Mouse (Mus musculus) CH12.LX (cell line): ENCODE measurements around the gene Ugt1a10. TPM values are rescaled to one million over a fixed set of nuclear protein-coding genes. Genes with fewer than 3 reads are reported as not detected.

Experiments
- DNase-seq: peaks from one replicate; pipeline ENCODE4 v3.0.0-alpha.2; 2013; ENCODE audit errors: extremely low read depth
- H3K27ac ChIP-seq: 2 replicates; pipeline ENCODE4 v1.5.1; 2012; ENCODE audit warnings: low read depth, mild to moderate bottlenecking, control low read depth, moderate library complexity; ENCODE audit not compliant: insufficient read depth
- H3K27me3 ChIP-seq: replicated peaks from 2 replicates; pipeline ENCODE3; 2012; ENCODE audit warnings: inconsistent platforms
- H3K36me3 ChIP-seq, 2 experiments: replicated peaks in 1 of 2; 2 replicates each; pipeline versions ENCODE3 to v1.6.1; 2012; ENCODE audit warnings: inconsistent platforms in 1 of 2, low read length in 1 of 2, mild to moderate bottlenecking in 1 of 2, mixed read lengths in 1 of 2, moderate library complexity in 1 of 2; ENCODE audit not compliant: control insufficient read depth in 1 of 2, insufficient read depth in 1 of 2
- H3K4me1 ChIP-seq, 2 experiments: 2 replicates each; pipeline ENCODE4 v1.6.1; 2012; ENCODE audit warnings: inconsistent platforms in 1 of 2, moderate library complexity in 1 of 2; ENCODE audit not compliant: insufficient read depth in 2 of 2, control insufficient read depth in 1 of 2
- H3K4me2 ChIP-seq: 2 replicates; pipeline ENCODE4 v1.6.1; 2012; ENCODE audit warnings: low read depth, mild to moderate bottlenecking, control low read depth; ENCODE audit not compliant: poor library complexity, insufficient read depth, severe bottlenecking
- H3K4me3 ChIP-seq, 3 experiments: fragments of 150-350 bp in 1 of 3; sonication (generic) in 1 of 3; replicated peaks in 1 of 3; 2 replicates each; pipeline versions ENCODE3 to v1.5.1; 2011 to 2012; ENCODE audit warnings: low read depth in 2 of 3, low read length in 2 of 3, mild to moderate bottlenecking in 2 of 3, moderate library complexity in 2 of 3, control low read depth in 1 of 3, improper control_type of control experiment in 1 of 3, inconsistent platforms in 1 of 3, mixed read lengths in 1 of 3; ENCODE audit not compliant: poor library complexity in 1 of 3
- H3K79me2 ChIP-seq: replicated peaks from 2 replicates; pipeline ENCODE4 v1.6.1; 2012; ENCODE audit warnings: mild to moderate bottlenecking, moderate library complexity; ENCODE audit not compliant: control insufficient read depth, poor library complexity, insufficient read depth, severe bottlenecking; ENCODE audit errors: extremely low read depth
- H3K9ac ChIP-seq: 2 replicates; pipeline ENCODE4 v1.6.1; 2012; ENCODE audit warnings: low read depth, mild to moderate bottlenecking, control low read depth, moderate library complexity; ENCODE audit not compliant: insufficient read depth
- H3K9me3 ChIP-seq: replicated peaks from 2 replicates; pipeline ENCODE3; 2012; ENCODE audit warnings: low read length, inconsistent platforms, mixed read lengths
- BHLHE40 ChIP-seq: IDR thresholded peaks from 2 replicates; pipeline ENCODE4 v1.6.1; 2011; ENCODE audit warnings: mild to moderate bottlenecking, low read depth, low read length, improper control_type of control experiment
- CHD2 ChIP-seq: IDR thresholded peaks from 2 replicates; pipeline ENCODE4 v1.6.1; 2011; ENCODE audit warnings: low read length, improper control_type of control experiment
- CTCF ChIP-seq, 2 experiments: IDR thresholded peaks in 1 of 2; conservative IDR thresholded peaks in 1 of 2; 2 replicates each; pipeline ENCODE4 v1.5.1; 2011 to 2012; ENCODE audit warnings: low read depth in 2 of 2, low read length in 2 of 2, improper control_type of control experiment in 1 of 2, inconsistent platforms in 1 of 2, mild to moderate bottlenecking in 1 of 2, moderate library complexity in 1 of 2
- E2F4 ChIP-seq: IDR thresholded peaks from 2 replicates; pipeline ENCODE4 v1.6.1; 2011; ENCODE audit warnings: low read depth, low read length, improper control_type of control experiment; ENCODE audit not compliant: insufficient replicate concordance
- ELF1 ChIP-seq: IDR thresholded peaks from 2 replicates; pipeline ENCODE4 v1.6.1; 2014; ENCODE audit warnings: low read depth, mild to moderate bottlenecking, inconsistent platforms, low read length, improper control_type of control experiment
- EP300 ChIP-seq: IDR thresholded peaks from 2 replicates; pipeline ENCODE4 v1.6.1; 2011; ENCODE audit warnings: low read length, improper control_type of control experiment
- ETS1 ChIP-seq: conservative IDR thresholded peaks from 2 replicates; pipeline ENCODE4 v1.6.1; 2012; ENCODE audit warnings: low read depth, mild to moderate bottlenecking, inconsistent platforms, low read length, improper control_type of control experiment, moderate library complexity
- GABPA ChIP-seq: IDR thresholded peaks from 2 replicates; pipeline ENCODE4 v1.6.1; 2012; ENCODE audit warnings: low read depth, low read length, improper control_type of control experiment, inconsistent platforms; ENCODE audit not compliant: insufficient replicate concordance
- HCFC1 ChIP-seq: IDR thresholded peaks from 2 replicates; pipeline ENCODE4 v1.6.1; 2012; ENCODE audit warnings: low read depth, mild to moderate bottlenecking, inconsistent platforms, low read length, improper control_type of control experiment
- IRF4 ChIP-seq: IDR thresholded peaks from 2 replicates; pipeline ENCODE4 v1.6.1; 2014; ENCODE audit warnings: low read depth, mild to moderate bottlenecking, inconsistent platforms, low read length, improper control_type of control experiment
- JUND ChIP-seq: conservative IDR thresholded peaks from 2 replicates; pipeline ENCODE4 v1.6.1; 2011; ENCODE audit warnings: low read depth, low read length, improper control_type of control experiment
- KAT2A ChIP-seq: IDR thresholded peaks from 2 replicates; pipeline ENCODE4 v1.6.1; 2012; ENCODE audit warnings: low read length, improper control_type of control experiment, inconsistent platforms; ENCODE audit not compliant: insufficient replicate concordance
- MAFK ChIP-seq: IDR thresholded peaks from 2 replicates; pipeline ENCODE4 v1.6.1; 2011; ENCODE audit warnings: low read length, improper control_type of control experiment; ENCODE audit not compliant: insufficient replicate concordance
- MAZ ChIP-seq: IDR thresholded peaks from 2 replicates; pipeline ENCODE4 v1.6.1; 2012; ENCODE audit warnings: low read depth, mild to moderate bottlenecking, inconsistent platforms, low read length, improper control_type of control experiment, moderate library complexity
- MYC ChIP-seq: IDR thresholded peaks from 2 replicates; pipeline ENCODE4 v1.6.1; 2011; ENCODE audit warnings: low read depth, mild to moderate bottlenecking, improper control_type of control experiment, low read length
- NELFE ChIP-seq: IDR thresholded peaks from 2 replicates; pipeline ENCODE4 v1.6.1; 2011; ENCODE audit warnings: low read depth, low read length, improper control_type of control experiment
- NRF1 ChIP-seq: IDR thresholded peaks from 2 replicates; pipeline ENCODE4 v1.6.1; 2014; ENCODE audit warnings: low read depth, mild to moderate bottlenecking, inconsistent platforms, low read length, improper control_type of control experiment, moderate library complexity
- PAX5 ChIP-seq: IDR thresholded peaks from 2 replicates; pipeline ENCODE4 v1.6.1; 2012; ENCODE audit warnings: low read length, inconsistent platforms, mixed read lengths
- POLR2A ChIP-seq: IDR thresholded peaks from 2 replicates; pipeline ENCODE4 v1.6.1; 2011; ENCODE audit warnings: low read depth, mild to moderate bottlenecking, improper control_type of control experiment, low read length
- RAD21 ChIP-seq: IDR thresholded peaks from 2 replicates; pipeline ENCODE4 v1.6.1; 2011; ENCODE audit warnings: low read depth, mild to moderate bottlenecking, low read length, improper control_type of control experiment, moderate library complexity
- RCOR1 ChIP-seq: conservative IDR thresholded peaks from 2 replicates; pipeline ENCODE4 v1.6.1; 2012; ENCODE audit warnings: low read depth, mild to moderate bottlenecking, inconsistent platforms, low read length, improper control_type of control experiment
- SIN3A ChIP-seq: IDR thresholded peaks from 2 replicates; pipeline ENCODE4 v1.6.1; 2012; ENCODE audit warnings: low read length, improper control_type of control experiment, inconsistent platforms
- TBP ChIP-seq: conservative IDR thresholded peaks from 2 replicates; pipeline ENCODE4 v1.6.1; 2011; ENCODE audit warnings: low read depth, low read length, improper control_type of control experiment
- TCF12 ChIP-seq: IDR thresholded peaks from 2 replicates; pipeline ENCODE4 v1.6.1; 2014; ENCODE audit warnings: low read depth, mild to moderate bottlenecking, inconsistent platforms, low read length, improper control_type of control experiment
- USF2 ChIP-seq: conservative IDR thresholded peaks from 2 replicates; pipeline ENCODE4 v1.6.1; 2011; ENCODE audit warnings: low read depth, low read length, improper control_type of control experiment
- ZKSCAN1 ChIP-seq: IDR thresholded peaks from 2 replicates; pipeline ENCODE4 v1.6.1; 2012; ENCODE audit warnings: low read depth, inconsistent platforms, low read length, improper control_type of control experiment, borderline replicate concordance
- ZMIZ1 ChIP-seq: IDR thresholded peaks from 2 replicates; pipeline ENCODE4 v1.6.1; 2012; ENCODE audit warnings: low read depth, mild to moderate bottlenecking, inconsistent platforms, low read length, improper control_type of control experiment
- dilution Hi-C: fragments of 300-500 bp; cut with MboI; formaldehyde crosslinking; loops from 2 replicates; pipeline ENCODE4 v1.14.3; 2020; ENCODE audit warnings: low sequenced_read_pairs; ENCODE audit not compliant: extremely low pct_unique_long_range_greater_than_20kb, extremely low pct_ligation_motif_present
- in situ Hi-C: fragments of 300-500 bp; cut with MboI; formaldehyde crosslinking; loops from 3 replicates; pipeline ENCODE4 v1.14.3; 2019; ENCODE audit warnings: low sequenced_read_pairs, low pct_ligation_motif_present, low pct_unique_long_range_greater_than_20kb, mixed read lengths
- polyA plus RNA-seq: library from polyadenylated mRNA; unstranded; fragments of >175 nt; gene quantifications from 2 replicates; pipeline ENCODE4 v1.2.1, GENCODE M21; 2012; ENCODE audit warnings: low read depth; ENCODE audit not compliant: insufficient read length
- total RNA-seq, 2 experiments: library from RNA; depleted of rRNA; stranded (reverse); fragments of 300-350 nt in 1 of 2; fragments of >200 nt in 1 of 2; gene quantifications; 2 replicates each; pipeline ENCODE4 v1.2.3; 2012 to 2014

The Ugt1a10 gene
- total and polyA plus RNA-seq, 3 experiments: not detected

- Histone ChIP-seq H3K4me2 (no peak overlapping the region), H3K9ac (no peak overlapping the region), H3K36me3 (peaks cover 0 to 2% of the 10 kb centered on the region in 2 experiments), H3K9me3 (no peaks in the 10 kb centered on the region), H3K79me2 (no peaks in the 10 kb centered on the region), H3K4me3 (no peak overlapping the region), H3K27ac (no peak overlapping the region), H3K27me3 (no peaks in the 10 kb centered on the region), H3K4me1 (peaks cover 0 to 11% of the 10 kb centered on the region in 2 experiments; a peak in 2 of 4 replicates)
- in situ Hi-C loops: no loop called here
- dilution Hi-C loops: no loop called here
- no peak for DNase-seq
- no peak for TF ChIP-seq SIN3A
- TF ChIP-seq RCOR1: no peak
- no peak for TF ChIP-seq MAZ
- no peak for TF ChIP-seq IRF4
- no peak for TF ChIP-seq BHLHE40
- no peak for TF ChIP-seq TCF12
- TF ChIP-seq ZKSCAN1: no peak
- no peak for TF ChIP-seq TBP
- TF ChIP-seq GABPA: no peak
- TF ChIP-seq ETS1: no peak
- TF ChIP-seq KAT2A: no peak
These were observed 144.8 kb downstream of the Ugt1a10 start for GRCm38 (mm10) chr1:88199996-88200395.

- TF ChIP-seq PAX5: no peak
- Histone ChIP-seq H3K4me3 (no peak within 1 kb of the TSS), H3K27ac (no peak within 1 kb of the TSS), H3K79me2 (no peaks in the 10 kb centered on the region), H3K36me3 (peaks cover 0 to 5% of the 10 kb centered on the region in 2 experiments), H3K9me3 (peaks cover 2% of the 10 kb centered on the region), H3K9ac (no peak within 1 kb of the TSS), H3K4me1 (peaks cover 0 to 11% of the 10 kb centered on the region in 2 experiments; a peak in 2 of 4 replicates), H3K4me2 (no peak within 1 kb of the TSS), H3K27me3 (no peaks in the 10 kb centered on the region)
- dilution Hi-C loops (no loop called here), in situ Hi-C loops (no loop called here)
- DNase-seq: no peak
These were observed 145.3 kb downstream of the Ugt1a10 start, which contains the start of gene Ugt1a2 for GRCm38 (mm10) chr1:88200456-88200855. Gene Ugt1a2 (plus strand): TSS chr1:88200601.

GRCm38 (mm10) chr1:88205294-88205922 lies 150.2 kb downstream of the Ugt1a10 start, which contains the start of gene Dnajb3:
Gene Dnajb3 (minus strand): TSS chr1:88205782.
- Histone ChIP-seq H3K9me3 (peaks cover 2% of the 10 kb centered on the region), H3K9ac (no peak within 1 kb of the TSS), H3K4me1 (no peaks in the 10 kb centered on the region), H3K36me3 (peaks cover 0 to 8% of the 10 kb centered on the region in 2 experiments), H3K4me2 (no peak within 1 kb of the TSS), H3K79me2 (no peaks in the 10 kb centered on the region), H3K27me3 (no peaks in the 10 kb centered on the region), H3K4me3 (no peak within 1 kb of the TSS), H3K27ac (no peak within 1 kb of the TSS)
- dilution Hi-C loops (no loop called here), in situ Hi-C loops (no loop called here)
- DNase-seq: no peak
- TF ChIP-seq POLR2A: no peak
- TF ChIP-seq TBP: no peak
- TF ChIP-seq RAD21: no peak
- TF ChIP-seq NELFE: no peak
- no peak for TF ChIP-seq USF2
- no peak for TF ChIP-seq ZMIZ1
- TF ChIP-seq JUND: no peak
- no peak for TF ChIP-seq SIN3A
- TF ChIP-seq MYC: no peak
- no peak for TF ChIP-seq HCFC1
- no peak for TF ChIP-seq CHD2
- TF ChIP-seq GABPA: no peak
- TF ChIP-seq CTCF (conservative IDR thresholded peaks at IDR 0.05 in 1 of 2, IDR thresholded peaks at IDR 0.05 in 1 of 2; ENCODE audit: low read depth in 2 of 2, low read length in 2 of 2): no peak
- TF ChIP-seq MAFK: no peak
- TF ChIP-seq ELF1: no peak
- no peak for TF ChIP-seq E2F4
- TF ChIP-seq EP300: no peak
- TF ChIP-seq IRF4: no peak
- TF ChIP-seq NRF1: no peak
